Mouse (Mus musculus): ENCODE measurements around the gene Plcg1. TPM values are rescaled to one million over a fixed set of nuclear protein-coding genes. Genes with fewer than 3 reads are reported as not detected.

Plcg1 gene
- polyA plus RNA-seq, 1 experiment from 2014 or later = 68.4 TPM

Other genes with a start within 250 kb of the Plcg1 start
- 75.2 and 81.1 TPM in 2 replicates for gene Top1, start 85.4 kb upstream of the Plcg1 start, polyA plus RNA-seq (2015; fragmentation: Nextera tagmentation; extraction: Ambion mirVana)
- 22.3 and 22.5 TPM in 2 replicates for gene Zhx3, start 141.7 kb downstream of the Plcg1 start, polyA plus RNA-seq (2015; fragmentation: Nextera tagmentation; extraction: Ambion mirVana)
- 0.36 and 0.59 TPM in 2 replicates for gene Lpin3, start 149.4 kb downstream of the Plcg1 start, polyA plus RNA-seq (2015; fragmentation: Nextera tagmentation; extraction: Ambion mirVana)
- 0.87 and 1.1 TPM in 2 replicates for gene Emilin3, start 181.0 kb downstream of the Plcg1 start, polyA plus RNA-seq (2015; fragmentation: Nextera tagmentation; extraction: Ambion mirVana)

All from midbrain, embryonic 15.5 days (tissue).